In the genomic region with DNA sequence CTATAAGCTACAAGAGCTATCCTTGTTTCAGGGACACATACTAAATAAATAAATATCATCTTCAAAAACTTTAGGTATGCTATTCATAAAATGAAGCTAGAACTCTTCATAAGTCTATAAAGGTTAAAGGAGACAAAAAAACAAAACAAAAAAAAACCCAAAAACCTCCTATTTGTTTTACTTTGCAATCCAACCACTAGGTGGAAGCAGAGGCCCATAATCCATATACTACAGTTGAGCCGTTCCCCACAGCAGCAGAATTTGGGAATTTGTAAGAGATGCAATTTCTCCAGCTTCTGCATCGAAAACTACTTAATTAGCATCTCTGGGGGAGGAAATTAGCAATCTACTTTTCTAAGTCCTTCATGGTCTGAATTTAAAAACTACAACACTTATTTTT, we compare ENCODE assay signal across 9 mouse cellular contexts. TPM values are rescaled to one million over a fixed set of nuclear protein-coding genes. Genes with fewer than 3 reads are reported as not detected.
DNase-seq lines count a peak whose midpoint lies in the region; ATAC-seq and TF ChIP-seq lines count a peak whose summit lies in the region.
"Had no signal": no experiment of that assay in that cellular context is flagged by ENCODE, and none has a peak within 500 bp of the region (broad histone marks: within the 10 kb centered on the region; RNA-seq: fewer than 3 reads in every experiment).

No protein-coding gene starts in this region.

- H3K27me3 ChIP-seq in heart, postnatal 0 days (ENCODE audit: control insufficient read depth, insufficient read depth, low read length), result no peaks in the 10 kb centered on the region
- H3K27me3 ChIP-seq in neural tube, embryonic 14.5 days (ENCODE audit: control insufficient read depth, insufficient read depth, low read length), result no peaks in the 10 kb centered on the region
- H3K27me3 ChIP-seq: limb, embryonic 12.5 days had no signal

- TF ChIP-seq POLR2A in brain, embryonic 14.5 days (IDR thresholded peaks at IDR 0.05; ENCODE audit: borderline replicate concordance, extremely low read depth, insufficient read depth, insufficient read length, poor library complexity, severe bottlenecking), result no peak

- no peaks in the 10 kb centered on the region for H3K36me3 ChIP-seq in heart, postnatal 0 days (replicated peaks; ENCODE audit: control insufficient read depth, insufficient read depth, low read length)
- no peaks in the 10 kb centered on the region for H3K36me3 ChIP-seq in neural tube, embryonic 14.5 days (ENCODE audit: control insufficient read depth, insufficient read depth, low read length)
- H3K36me3 ChIP-seq: limb, embryonic 12.5 days had no signal

- no peaks in the 10 kb centered on the region for H3K9me3 ChIP-seq in heart, postnatal 0 days (replicated peaks; ENCODE audit: control insufficient read depth, low read length)
- H3K9me3 ChIP-seq in neural tube, embryonic 14.5 days (ENCODE audit: control insufficient read depth, low read length), result no peaks in the 10 kb centered on the region
- H3K9me3 ChIP-seq: limb, embryonic 12.5 days had no signal

- no peak overlapping the region for H3K4me2 ChIP-seq in heart, postnatal 0 days (ENCODE audit: low read depth, low read length)
- H3K4me2 ChIP-seq in neural tube, embryonic 14.5 days (ENCODE audit: low read depth, low read length), result no peak overlapping the region
- H3K4me2 ChIP-seq: limb, embryonic 12.5 days had no signal

- peak; percentile 71 for TF ChIP-seq CTCF in heart, postnatal 0 days (IDR thresholded peaks at IDR 0.05; ENCODE audit: low read depth)
- TF ChIP-seq CTCF in brain, embryonic 14.5 days (IDR thresholded peaks at IDR 0.05; ENCODE audit: borderline replicate concordance, extremely low read depth, insufficient read depth, insufficient read length), result peak; percentile 57; the same call in 1 of the 2 replicates

- no peak overlapping the region for H3K27ac ChIP-seq in heart, postnatal 0 days (ENCODE audit: low read depth)
- H3K27ac ChIP-seq in neural tube, embryonic 14.5 days (ENCODE audit: low read depth, low read length), result no peak overlapping the region
- H3K27ac ChIP-seq: limb, embryonic 12.5 days had no signal

- TF ChIP-seq EP300 in heart, postnatal 0 days (IDR thresholded peaks at IDR 0.05; ENCODE audit: low read depth), result no peak

- 0% methylated on average over 2 of the region's 2 CpGs for WGBS in heart, postnatal 0 days
- WGBS in neural tube, embryonic 14.5 days, result 3% methylated on average over 2 of the region's 2 CpGs

- peak; percentile 44 for DNase-seq in heart, postnatal 0 days (ENCODE audit: low spot score)
- no peak for DNase-seq in heart, postnatal 25 days (ENCODE audit: low spot score)
- peak; percentile 12 to 23 for DNase-seq in right cerebral cortex, adult 2 months (ENCODE audit: low spot score in 2 of 2)
- DNase-seq in right cerebral cortex, postnatal 25 days, result no peak
- peak; percentile 69 for DNase-seq in brain, embryonic 14.5 days (ENCODE audit: low read depth)
- DNase-seq in heart, postnatal 10 days, result peak; percentile 30 to 63
- no peak for DNase-seq in urinary bladder, adult 2 months (ENCODE audit: low spot score)

- ATAC-seq in heart, postnatal 0 days (ENCODE audit: insufficient read depth, low read depth), result no peak
- ATAC-seq in neural tube, embryonic 14.5 days (ENCODE audit: low read depth), result peak; percentile 81; the same call in 1 of the 2 replicates

- intact Hi-C loops in heart, postnatal 25 days (cut with DNase I), result no loop called here
- intact Hi-C loops in heart, postnatal 10 days (cut with DNase I), result no loop called here

- H3K4me3 ChIP-seq in heart, postnatal 0 days (ENCODE audit: low read depth, low read length), result no peak overlapping the region
- no peak overlapping the region for H3K4me3 ChIP-seq in neural tube, embryonic 14.5 days (ENCODE audit: low read depth, low read length)
- H3K4me3 ChIP-seq: limb, embryonic 12.5 days had no signal

- no peak overlapping the region for H3K9ac ChIP-seq in heart, postnatal 0 days (replicated peaks; ENCODE audit: low read depth, low read length)
- H3K9ac ChIP-seq in neural tube, embryonic 14.5 days (replicated peaks; ENCODE audit: low read depth, low read length), result no peak overlapping the region
- H3K9ac ChIP-seq: limb, embryonic 12.5 days had no signal

- H3K4me1 ChIP-seq in heart, postnatal 0 days (ENCODE audit: control insufficient read depth, insufficient read depth), result no peaks in the 10 kb centered on the region
- no peaks in the 10 kb centered on the region for H3K4me1 ChIP-seq in neural tube, embryonic 14.5 days (ENCODE audit: control insufficient read depth, insufficient read depth, low read length)
- H3K4me1 ChIP-seq: limb, embryonic 12.5 days had no signal

RNA-seq across cellular contexts. Expression of a gene that starts 8.5 kb away (rescaled TPM):
- not detected in 2 replicates for total RNA-seq in heart, postnatal 0 days (2014; rRNA removed; ENCODE audit: low replicate concordance)
- polyA plus RNA-seq in heart, postnatal 0 days (2015; fragmentation: Nextera tagmentation; extraction: Ambion mirVana), result 0.05 and 0.10 TPM in 2 replicates
- total RNA-seq in heart, postnatal 25 days (2021), result under 1 TPM in 1 of 2 experiments, not detected in 1; 0.10 TPM
- polyA plus RNA-seq in brain, embryonic 14.5 days (2012; rRNA removed), result 0.96 and 1.1 TPM in 2 replicates
- under 1 TPM; 0.17 to 0.31 TPM for total RNA-seq in heart, postnatal 10 days (2021)
- 0.23 and 0.63 TPM in 2 replicates for polyA plus RNA-seq in neural tube, embryonic 14.5 days (2014; fragmentation: Nextera tagmentation; extraction: Ambion mirVana)
- polyA plus RNA-seq in urinary bladder, adult 2 months (2012; rRNA removed), result 1.0 and 1.3 TPM in 2 replicates
- polyA plus RNA-seq: limb, embryonic 12.5 days had no signal

RNA-seq across cellular contexts. Expression of a gene that starts 31.5 kb away (rescaled TPM):
- not detected in 2 replicates for total RNA-seq in heart, postnatal 0 days (2014; rRNA removed; ENCODE audit: low replicate concordance)
- polyA plus RNA-seq in heart, postnatal 0 days (2015; fragmentation: Nextera tagmentation; extraction: Ambion mirVana), result not detected in 2 replicates
- not detected for total RNA-seq in heart, postnatal 25 days (2021)
- not detected in 2 replicates for polyA plus RNA-seq in brain, embryonic 14.5 days (2012; rRNA removed)
- total RNA-seq in heart, postnatal 10 days (2021), result not detected
- not detected in 2 replicates for polyA plus RNA-seq in neural tube, embryonic 14.5 days (2014; fragmentation: Nextera tagmentation; extraction: Ambion mirVana)
- not detected in 2 replicates for polyA plus RNA-seq in urinary bladder, adult 2 months (2012; rRNA removed)

RNA-seq across cellular contexts. Expression of a gene that starts 35.0 kb away (rescaled TPM):
- 6.3 and 13.4 TPM in 2 replicates for total RNA-seq in heart, postnatal 0 days (2014; rRNA removed; ENCODE audit: low replicate concordance)
- 36.1 and 37.2 TPM in 2 replicates for polyA plus RNA-seq in heart, postnatal 0 days (2015; fragmentation: Nextera tagmentation; extraction: Ambion mirVana)
- 10 to 100 TPM; 19.3 to 19.9 TPM for total RNA-seq in heart, postnatal 25 days (2021)
- 24.4 and 31.7 TPM in 2 replicates for polyA plus RNA-seq in brain, embryonic 14.5 days (2012; rRNA removed)
- 10 to 100 TPM; 21.5 to 21.9 TPM for total RNA-seq in heart, postnatal 10 days (2021)
- 43.5 and 47.2 TPM in 2 replicates for polyA plus RNA-seq in neural tube, embryonic 14.5 days (2014; fragmentation: Nextera tagmentation; extraction: Ambion mirVana)
- polyA plus RNA-seq in urinary bladder, adult 2 months (2012; rRNA removed), result 36.2 and 45.2 TPM in 2 replicates

RNA-seq across cellular contexts. Expression of a gene that starts 45.6 kb away (rescaled TPM):
- 12.7 and 15.2 TPM in 2 replicates for total RNA-seq in heart, postnatal 0 days (2014; rRNA removed; ENCODE audit: low replicate concordance)
- 6.8 and 7.3 TPM in 2 replicates for polyA plus RNA-seq in heart, postnatal 0 days (2015; fragmentation: Nextera tagmentation; extraction: Ambion mirVana)
- 10 to 100 TPM; 10.5 to 11.5 TPM for total RNA-seq in heart, postnatal 25 days (2021)
- polyA plus RNA-seq in brain, embryonic 14.5 days (2012; rRNA removed), result 121 and 180 TPM in 2 replicates
- 10 to 100 TPM; 12.7 to 12.8 TPM for total RNA-seq in heart, postnatal 10 days (2021)
- 300 and 310 TPM in 2 replicates for polyA plus RNA-seq in neural tube, embryonic 14.5 days (2014; fragmentation: Nextera tagmentation; extraction: Ambion mirVana)
- 21.6 and 23.3 TPM in 2 replicates for polyA plus RNA-seq in urinary bladder, adult 2 months (2012; rRNA removed)

Comparison
In these comparisons a context has a peak if more than half of its experiments do, and no peak if none do; other contexts are left out.
1. DNase-seq: peak in heart, postnatal 0 days (single experiment), right cerebral cortex, adult 2 months (2 of 2), brain, embryonic 14.5 days (single experiment) and heart, postnatal 10 days (2 of 2); none in heart, postnatal 25 days (single experiment), right cerebral cortex, postnatal 25 days (single experiment) and urinary bladder, adult 2 months (single experiment).